Mouse (Mus musculus) skeletal muscle tissue, postnatal 0 days (tissue): ENCODE results near the gene Rnf24. TPM values are rescaled to one million over a fixed set of nuclear protein-coding genes. Genes with fewer than 3 reads are reported as not detected.

ENCODE experiments used
- microRNA-seq, 2 experiments: library from miRNA; unstranded; fragments of <30 nt; microRNA quantifications; one replicate each; pipeline ENCODE4; 2016
- polyA plus RNA-seq: library from polyadenylated mRNA; unstranded; fragments of >200 nt; fragmentation: Nextera tagmentation; extraction: Ambion mirVana; gene quantifications from 2 replicates; pipeline ENCODE4 v1.2.1, GENCODE M21; 2015

The Rnf24 gene
- 1.6 and 2.1 TPM in 2 replicates for polyA plus RNA-seq

DNA sequence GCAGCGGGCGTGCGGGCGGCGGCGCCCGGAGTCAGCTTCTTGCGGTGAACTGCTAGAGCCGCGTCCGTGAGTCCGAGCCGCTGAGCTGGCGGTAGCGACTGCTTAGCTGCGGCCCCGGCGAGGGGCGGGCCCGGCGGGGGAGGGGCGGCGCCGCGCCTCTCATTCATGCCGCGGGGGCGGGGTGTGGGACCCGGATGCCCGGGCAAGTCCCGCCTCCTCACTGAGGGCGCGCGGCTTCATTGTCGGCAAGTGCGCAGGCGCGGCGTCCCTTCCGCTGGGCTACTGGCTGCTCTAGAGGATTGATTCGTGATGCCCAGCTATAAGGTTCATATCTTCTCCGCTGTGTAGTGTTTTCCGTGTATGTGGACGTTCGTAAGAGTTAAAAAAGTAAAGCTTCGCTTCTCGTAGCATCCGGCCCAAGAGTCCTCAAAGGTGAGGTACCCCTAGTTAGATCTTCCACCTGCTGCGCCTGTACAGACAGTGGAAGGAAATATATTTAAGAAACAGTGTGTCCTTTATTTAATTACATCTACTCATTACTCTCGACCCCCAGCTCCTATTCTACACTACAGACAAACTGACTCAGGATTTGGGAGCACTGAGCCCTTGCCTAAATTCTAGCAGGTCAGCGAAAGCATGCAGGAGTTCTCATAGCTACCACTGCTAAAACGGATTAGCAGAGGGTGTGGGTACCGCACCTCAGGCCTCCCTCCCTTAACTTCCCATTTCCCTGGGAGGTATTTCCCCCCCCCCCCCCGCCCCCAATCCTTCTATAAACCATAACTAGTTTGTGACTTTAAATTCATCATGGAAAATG, at the start of gene Rnf24:
Gene Rnf24 (minus strand): TSS at position 146 of the 817 bp plus-strand sequence.

DNA sequence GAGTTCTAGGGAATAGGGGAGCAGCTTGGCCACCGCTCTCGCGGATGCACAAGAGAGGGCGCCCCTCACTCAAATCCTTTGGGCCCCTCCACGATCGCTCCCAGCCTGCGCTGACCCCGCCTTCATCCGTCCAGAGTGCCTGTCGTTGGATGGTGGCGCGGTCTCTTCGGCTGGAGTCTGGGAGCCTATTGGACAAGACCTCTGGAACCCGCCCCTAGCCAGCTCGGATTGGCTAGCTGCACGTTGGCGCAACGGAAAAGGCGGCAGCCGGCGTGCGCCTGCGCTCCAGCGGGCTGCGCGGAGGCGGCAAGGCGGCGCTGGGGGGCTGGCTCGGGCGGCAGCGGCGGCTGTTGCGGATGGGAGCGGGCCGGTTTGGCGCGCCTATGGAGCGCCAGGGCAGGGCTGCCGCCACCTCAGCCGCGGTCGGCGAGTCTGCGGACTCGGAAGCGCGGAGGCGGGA, 90.4 kb downstream of the Rnf24 start, which contains the start of gene Pank2:
Gene Pank2 (plus strand): TSS at position 283 of the 460 bp plus-strand sequence.

Small RNA genes lying within 50 kb of the gene (microRNA-seq; reads per million reads assigned to microRNA genes)
- 9.1 to 17.6 reads per million in 2 experiments for gene Mir103-2

Other genes starting within 250 kb of the Rnf24 start
- 6.5 and 7.7 TPM in 2 replicates for gene Hspa12b, start 225.6 kb downstream of the Rnf24 start, polyA plus RNA-seq
- gene Gm11037, start 219.4 kb downstream of the Rnf24 start, polyA plus RNA-seq, result not detected in 2 replicates
- 20.5 and 21.1 TPM in 2 replicates for gene 1700037H04Rik, start 192.8 kb downstream of the Rnf24 start, polyA plus RNA-seq
- gene Cenpb, start 172.8 kb downstream of the Rnf24 start, polyA plus RNA-seq, result 9.9 and 10.1 TPM in 2 replicates
- 14.7 and 16.5 TPM in 2 replicates for gene Cdc25b, start 165.9 kb downstream of the Rnf24 start, polyA plus RNA-seq
- 1.6 and 1.7 TPM in 2 replicates for gene Spef1, start 165.6 kb downstream of the Rnf24 start, polyA plus RNA-seq
- 32.2 and 35.1 TPM in 2 replicates for gene Ap5s1, start 145.8 kb downstream of the Rnf24 start, polyA plus RNA-seq
- gene Mavs, start 118.8 kb downstream of the Rnf24 start, polyA plus RNA-seq, result 18.0 TPM in 2 replicates
- gene Pank2, start 90.4 kb downstream of the Rnf24 start, polyA plus RNA-seq, result 19.6 and 24.9 TPM in 2 replicates
- 15.3 and 17.0 TPM in 2 replicates for gene Smox, start 138.6 kb upstream of the Rnf24 start, polyA plus RNA-seq
- gene Adra1d, start 209.4 kb upstream of the Rnf24 start, polyA plus RNA-seq, result 0.73 and 0.82 TPM in 2 replicates